Mouse (Mus musculus) heart, adult 2 months (tissue): ENCODE results near the gene Rnh1. TPM values are rescaled to one million over a fixed set of nuclear protein-coding genes. Genes with fewer than 3 reads are reported as not detected.

Experiments used
- DNase-seq, 2 experiments: peaks; one replicate each; pipeline ENCODE4 v3.0.0; 2021
- H3K27ac ChIP-seq: fragments of 200-600 bp; 2 replicates; pipeline ENCODE4 v1.8.1; 2022
- H3K27me3 ChIP-seq: fragments of 200-500 bp; 2 replicates; pipeline ENCODE4 v1.6.1; 2012; ENCODE audit warnings: mild to moderate bottlenecking, low read length, inconsistent platforms, mixed read lengths; ENCODE audit not compliant: control insufficient read depth, insufficient read depth
- H3K36me3 ChIP-seq: fragments of 200-500 bp; 2 replicates; pipeline ENCODE4 v1.6.1; 2012; ENCODE audit warnings: low read length, inconsistent platforms; ENCODE audit not compliant: control insufficient read depth, insufficient read depth
- H3K4me1 ChIP-seq: fragments of 200-500 bp; 2 replicates; pipeline ENCODE4 v1.6.1; 2011; ENCODE audit warnings: low read length; ENCODE audit not compliant: control insufficient read depth, insufficient read depth
- H3K4me3 ChIP-seq: fragments of 200-600 bp; 2 replicates; pipeline ENCODE4 v1.8.1; 2022
- H3K79me2 ChIP-seq: fragments of 200-500 bp; replicated peaks from 2 replicates; pipeline ENCODE4 v1.6.1; 2012; ENCODE audit warnings: mild to moderate bottlenecking, inconsistent platforms, low read length, moderate library complexity, mixed read lengths; ENCODE audit not compliant: control insufficient read depth, insufficient read depth
- H3K9ac ChIP-seq: fragments of 200-500 bp; 2 replicates; pipeline ENCODE4 v1.6.1; 2012; ENCODE audit warnings: low read depth, mild to moderate bottlenecking, control low read depth, inconsistent platforms, low read length, mixed read lengths
- CTCF ChIP-seq: fragments of 200-600 bp; IDR thresholded peaks from 2 replicates; pipeline ENCODE4 v1.8.1; 2022; ENCODE audit warnings: antibody characterized with exemption, mild to moderate bottlenecking, moderate library complexity
- EP300 ChIP-seq: fragments of 200-500 bp; IDR thresholded peaks from 2 replicates; pipeline ENCODE4 v1.6.1; 2011; ENCODE audit warnings: low read depth, low read length, control low read depth; ENCODE audit not compliant: insufficient read depth
- POLR2A ChIP-seq: fragments of 200-500 bp; IDR thresholded peaks from 2 replicates; pipeline ENCODE4 v1.6.1; 2011; ENCODE audit warnings: mild to moderate bottlenecking, low read depth, low read length, control low read depth; ENCODE audit not compliant: insufficient read depth
- WGBS: fragments of 180-500 bp; shearing (Covaris S2); methylation state at CpG from one replicate; pipeline ENCODE4 v1.1.7; 2018; 5-methylcytosine and 5-hydroxymethylcytosine counted together
- intact Hi-C: fragments of 180-260 bp; cut with DNase I; formaldehyde crosslinking; loops from one replicate; pipeline ENCODE4 v1.15.1; 2025
- polyA plus RNA-seq: library from polyadenylated mRNA; depleted of rRNA; stranded (reverse); fragments of >200 nt; gene quantifications from 2 replicates; pipeline ENCODE4 v1.2.3, GENCODE M21; 2012
- total RNA-seq, 2 experiments: library from RNA; stranded (reverse); gene quantifications; 2 replicates each; pipeline ENCODE4 v1.2.3; 2021

The Rnh1 gene
- total and polyA plus RNA-seq, 3 experiments = 62.9 to 73.9 (median 73.2) TPM

DNA sequence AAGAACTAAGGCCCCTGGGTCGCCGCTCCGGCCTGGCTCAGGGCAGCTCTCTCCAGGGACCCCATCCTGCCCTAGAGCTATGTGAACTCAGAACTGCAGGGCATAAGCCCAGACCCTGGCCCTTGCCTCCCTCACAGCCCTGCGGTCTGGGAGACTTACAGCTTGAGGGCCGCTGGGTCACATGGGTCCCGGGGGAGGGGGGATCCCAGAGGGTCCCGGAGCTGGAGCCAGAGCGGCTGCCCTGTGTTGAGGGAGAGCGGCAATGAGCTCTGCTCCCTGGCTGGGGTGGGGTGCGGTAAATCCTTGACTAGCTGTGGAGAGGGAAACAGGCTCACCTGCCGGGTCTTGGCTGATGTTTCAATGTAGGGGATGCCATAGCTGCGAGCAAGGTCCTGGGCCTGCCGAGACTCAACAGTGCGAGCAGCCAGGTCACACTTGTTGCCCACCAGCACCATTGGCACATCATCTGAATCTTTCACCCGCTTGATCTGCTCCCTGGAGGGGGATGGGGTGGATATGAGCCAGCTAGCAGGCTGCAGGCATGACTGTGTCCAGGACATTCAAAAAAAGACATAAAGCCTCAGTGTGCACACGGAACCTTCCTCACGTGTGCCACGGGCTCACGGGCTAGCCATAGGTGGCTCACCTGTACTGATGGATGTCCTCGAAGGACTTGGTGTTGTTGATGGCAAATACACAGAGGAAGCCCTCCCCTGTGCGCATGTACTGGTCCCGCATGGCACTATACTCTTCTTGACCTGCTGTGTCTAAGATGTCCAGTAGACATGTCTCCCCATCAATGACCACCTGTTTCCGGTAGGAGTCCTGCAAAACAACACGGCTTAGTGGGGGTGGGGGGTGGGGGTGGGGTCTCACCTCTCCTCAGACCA, 19.4 kb upstream of the Rnh1 start:
- Histone ChIP-seq H3K9ac (no peak overlapping the region), H3K27ac (no peak overlapping the region; the same call in 1 of the 2 replicates), H3K4me3 (no peak overlapping the region), H3K4me1 (peaks cover 11% of the 10 kb centered on the region), H3K79me2 (peaks cover 1% of the 10 kb centered on the region; the same call in 1 of the 2 replicates), H3K36me3 (no peaks in the 10 kb centered on the region), H3K27me3 (no peaks in the 10 kb centered on the region)
- no peak for DNase-seq
- TF ChIP-seq POLR2A (no peak), CTCF (no peak), EP300 (no peak)
- WGBS = 88% methylated on average over 24 of the region's 24 CpGs
- intact Hi-C loops = loop anchor here (5.0 kb wide), 1 partner anchor 250 kb away; the partner anchor contains the start of gene Pgghg

- no peaks in the 10 kb centered on the region for H3K27me3 ChIP-seq
- WGBS = 57% methylated on average over 14 of the region's 14 CpGs
- TF ChIP-seq POLR2A (0 out of 2 replicates have a peak, but pooled peaks have one; percentile 17), CTCF (no peak), EP300 (0 out of 2 replicates have a peak, but pooled peaks have one; percentile 37)
- H3K79me2 ChIP-seq = peaks cover 1% of the 10 kb centered on the region; the same call in 1 of the 2 replicates
- DNase-seq = peak; percentile 37 to 55
- H3K4me1 ChIP-seq = peaks cover 11% of the 10 kb centered on the region
- intact Hi-C loops = loop anchor here (5.0 kb wide), 1 partner anchor 249 kb away; the partner anchor contains the start of gene Pgghg
- H3K9ac ChIP-seq = no peak overlapping the region
- H3K4me3 ChIP-seq = no peak overlapping the region
- H3K36me3 ChIP-seq = no peaks in the 10 kb centered on the region
- H3K27ac ChIP-seq = peak overlapping the region; percentile 41
Observed at GRCm38 (mm10) chr7:141191036-141191435, 18.4 kb upstream of the Rnh1 start.

- peaks cover 1% of the 10 kb centered on the region; the same call in 1 of the 2 replicates for H3K79me2 ChIP-seq
- no peak overlapping the region for H3K27ac ChIP-seq
- H3K4me1 ChIP-seq = peaks cover 11% of the 10 kb centered on the region
- 77% methylated on average over 3 of the region's 3 CpGs for WGBS
- intact Hi-C loops = loop anchor here (5.0 kb wide), 1 partner anchor 248 kb away; the partner anchor contains the start of gene Pgghg
- no peak for TF ChIP-seq CTCF
- no peak for TF ChIP-seq EP300
- no peak for TF ChIP-seq POLR2A
- no peak overlapping the region for H3K4me3 ChIP-seq
- no peak for DNase-seq
- H3K27me3 ChIP-seq = no peaks in the 10 kb centered on the region
- H3K36me3 ChIP-seq = no peaks in the 10 kb centered on the region
- H3K9ac ChIP-seq = no peak overlapping the region
Observed at GRCm38 (mm10) chr7:141190220-141190619, 17.6 kb upstream of the Rnh1 start.

GRCm38 (mm10) chr7:141188733-141189132, 16.1 kb upstream of the Rnh1 start:
- TF ChIP-seq POLR2A = no peak
- intact Hi-C loops = no loop called here
- no peak overlapping the region for H3K9ac ChIP-seq
- 96% methylated on average over 3 of the region's 3 CpGs for WGBS
- H3K4me1 ChIP-seq = peaks cover 9% of the 10 kb centered on the region
- no peaks in the 10 kb centered on the region for H3K36me3 ChIP-seq
- no peaks in the 10 kb centered on the region for H3K27me3 ChIP-seq
- H3K79me2 ChIP-seq = peaks cover 1% of the 10 kb centered on the region; the same call in 1 of the 2 replicates
- no peak overlapping the region for H3K4me3 ChIP-seq
- DNase-seq = no peak
- H3K27ac ChIP-seq = no peak overlapping the region

GRCm38 (mm10) chr7:141188194-141188593, 15.5 kb upstream of the Rnh1 start:
- WGBS = 55% methylated on average over 3 of the region's 3 CpGs

DNA sequence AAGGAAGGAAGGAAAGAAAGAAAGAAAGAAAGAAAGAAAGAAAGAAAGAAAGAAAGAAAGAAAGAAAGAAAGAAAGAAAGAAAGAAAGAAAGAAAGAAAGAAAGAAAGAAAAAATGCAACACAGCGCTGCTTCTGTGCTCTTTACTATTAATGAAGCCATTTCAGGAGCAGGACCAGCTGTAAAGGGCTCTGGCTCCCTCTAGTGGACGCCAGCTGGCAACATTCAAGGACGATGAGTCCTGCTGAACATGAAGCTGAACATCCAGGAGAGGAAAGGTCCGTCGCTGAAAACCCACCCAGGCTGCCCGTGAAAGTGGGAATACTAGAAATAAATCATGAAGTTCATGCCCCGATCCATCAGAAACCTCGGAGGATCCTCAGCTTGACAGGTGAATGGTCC, 3.5 kb upstream of the Rnh1 start:
- H3K27ac ChIP-seq = no peak overlapping the region
- peaks cover 3% of the 10 kb centered on the region for H3K4me1 ChIP-seq
- H3K36me3 ChIP-seq = no peaks in the 10 kb centered on the region
- H3K9ac ChIP-seq = no peak overlapping the region
- intact Hi-C loops = loop anchor here (1.0 to 5.0 kb wide), 4 partner anchors 84 to 329 kb away; partner anchors contain the start of genes Odf3 and Scgb1c1
- H3K79me2 ChIP-seq = no peaks in the 10 kb centered on the region
- under 1% methylated on average over 8 of the region's 8 CpGs for WGBS
- TF ChIP-seq CTCF = peak; percentile 86
- TF ChIP-seq EP300 = peak; percentile 97
- TF ChIP-seq POLR2A = no peak
- no peaks in the 10 kb centered on the region for H3K27me3 ChIP-seq
- no peak overlapping the region for H3K4me3 ChIP-seq
- peak; percentile 84 to 85 for DNase-seq

More at GRCm38 (mm10) chr7:141188194-141188593, 15.5 kb upstream of the Rnh1 start:
- intact Hi-C loops = no loop called here
- no peak overlapping the region for H3K9ac ChIP-seq
- peaks cover under 1% of the 10 kb centered on the region; the same call in 1 of the 2 replicates for H3K79me2 ChIP-seq
- H3K4me1 ChIP-seq = peaks cover 9% of the 10 kb centered on the region
- H3K4me3 ChIP-seq = no peak overlapping the region
- H3K27ac ChIP-seq = no peak overlapping the region
- H3K36me3 ChIP-seq = no peaks in the 10 kb centered on the region
- H3K27me3 ChIP-seq = no peaks in the 10 kb centered on the region
- TF ChIP-seq POLR2A (no peak), EP300 (no peak), CTCF (no peak)
- no peak for DNase-seq
